Mouse (Mus musculus) CH12.LX (cell line): ENCODE results near the gene Macrod2. TPM values are rescaled to one million over a fixed set of nuclear protein-coding genes. Genes with fewer than 3 reads are reported as not detected.

Source experiments
- DNase-seq: peaks from one replicate; pipeline ENCODE4 v3.0.0-alpha.2; 2013; ENCODE audit errors: extremely low read depth
- H3K27ac ChIP-seq: 2 replicates; pipeline ENCODE4 v1.5.1; 2012; ENCODE audit warnings: low read depth, mild to moderate bottlenecking, control low read depth, moderate library complexity; ENCODE audit not compliant: insufficient read depth
- H3K27me3 ChIP-seq: replicated peaks from 2 replicates; pipeline ENCODE3; 2012; ENCODE audit warnings: inconsistent platforms
- H3K36me3 ChIP-seq, 2 experiments: replicated peaks in 1 of 2; 2 replicates each; pipeline versions ENCODE3 to v1.6.1; 2012; ENCODE audit warnings: inconsistent platforms in 1 of 2, low read length in 1 of 2, mild to moderate bottlenecking in 1 of 2, mixed read lengths in 1 of 2, moderate library complexity in 1 of 2; ENCODE audit not compliant: control insufficient read depth in 1 of 2, insufficient read depth in 1 of 2
- H3K4me1 ChIP-seq, 2 experiments: 2 replicates each; pipeline ENCODE4 v1.6.1; 2012; ENCODE audit warnings: inconsistent platforms in 1 of 2, moderate library complexity in 1 of 2; ENCODE audit not compliant: insufficient read depth in 2 of 2, control insufficient read depth in 1 of 2
- H3K4me2 ChIP-seq: 2 replicates; pipeline ENCODE4 v1.6.1; 2012; ENCODE audit warnings: low read depth, mild to moderate bottlenecking, control low read depth; ENCODE audit not compliant: poor library complexity, insufficient read depth, severe bottlenecking
- H3K4me3 ChIP-seq, 3 experiments: fragments of 150-350 bp in 1 of 3; sonication (generic) in 1 of 3; replicated peaks in 1 of 3; 2 replicates each; pipeline versions ENCODE3 to v1.5.1; 2011 to 2012; ENCODE audit warnings: low read depth in 2 of 3, low read length in 2 of 3, mild to moderate bottlenecking in 2 of 3, moderate library complexity in 2 of 3, control low read depth in 1 of 3, improper control_type of control experiment in 1 of 3, inconsistent platforms in 1 of 3, mixed read lengths in 1 of 3; ENCODE audit not compliant: poor library complexity in 1 of 3
- H3K79me2 ChIP-seq: replicated peaks from 2 replicates; pipeline ENCODE4 v1.6.1; 2012; ENCODE audit warnings: mild to moderate bottlenecking, moderate library complexity; ENCODE audit not compliant: control insufficient read depth, poor library complexity, insufficient read depth, severe bottlenecking; ENCODE audit errors: extremely low read depth
- H3K9ac ChIP-seq: 2 replicates; pipeline ENCODE4 v1.6.1; 2012; ENCODE audit warnings: low read depth, mild to moderate bottlenecking, control low read depth, moderate library complexity; ENCODE audit not compliant: insufficient read depth
- H3K9me3 ChIP-seq: replicated peaks from 2 replicates; pipeline ENCODE3; 2012; ENCODE audit warnings: low read length, inconsistent platforms, mixed read lengths
- CHD1 ChIP-seq: IDR thresholded peaks from 2 replicates; pipeline ENCODE4 v1.6.1; 2012; ENCODE audit warnings: low read depth, low read length, improper control_type of control experiment, inconsistent platforms
- CHD2 ChIP-seq: IDR thresholded peaks from 2 replicates; pipeline ENCODE4 v1.6.1; 2011; ENCODE audit warnings: low read length, improper control_type of control experiment
- E2F4 ChIP-seq: IDR thresholded peaks from 2 replicates; pipeline ENCODE4 v1.6.1; 2011; ENCODE audit warnings: low read depth, low read length, improper control_type of control experiment; ENCODE audit not compliant: insufficient replicate concordance
- ETS1 ChIP-seq: conservative IDR thresholded peaks from 2 replicates; pipeline ENCODE4 v1.6.1; 2012; ENCODE audit warnings: low read depth, mild to moderate bottlenecking, inconsistent platforms, low read length, improper control_type of control experiment, moderate library complexity
- HCFC1 ChIP-seq: IDR thresholded peaks from 2 replicates; pipeline ENCODE4 v1.6.1; 2012; ENCODE audit warnings: low read depth, mild to moderate bottlenecking, inconsistent platforms, low read length, improper control_type of control experiment
- JUN ChIP-seq: IDR thresholded peaks from 2 replicates; pipeline ENCODE4 v1.6.1; 2011; ENCODE audit warnings: low read depth, mild to moderate bottlenecking, low read length, improper control_type of control experiment, moderate library complexity; ENCODE audit not compliant: insufficient read depth
- JUND ChIP-seq: conservative IDR thresholded peaks from 2 replicates; pipeline ENCODE4 v1.6.1; 2011; ENCODE audit warnings: low read depth, low read length, improper control_type of control experiment
- KAT2A ChIP-seq: IDR thresholded peaks from 2 replicates; pipeline ENCODE4 v1.6.1; 2012; ENCODE audit warnings: low read length, improper control_type of control experiment, inconsistent platforms; ENCODE audit not compliant: insufficient replicate concordance
- MEF2A ChIP-seq: IDR thresholded peaks from 2 replicates; pipeline ENCODE4 v1.6.1; 2014; ENCODE audit warnings: low read depth, mild to moderate bottlenecking, inconsistent platforms, low read length, improper control_type of control experiment, borderline replicate concordance
- NELFE ChIP-seq: IDR thresholded peaks from 2 replicates; pipeline ENCODE4 v1.6.1; 2011; ENCODE audit warnings: low read depth, low read length, improper control_type of control experiment
- NRF1 ChIP-seq: IDR thresholded peaks from 2 replicates; pipeline ENCODE4 v1.6.1; 2014; ENCODE audit warnings: low read depth, mild to moderate bottlenecking, inconsistent platforms, low read length, improper control_type of control experiment, moderate library complexity
- PAX5 ChIP-seq: IDR thresholded peaks from 2 replicates; pipeline ENCODE4 v1.6.1; 2012; ENCODE audit warnings: low read length, inconsistent platforms, mixed read lengths
- POLR2A ChIP-seq: IDR thresholded peaks from 2 replicates; pipeline ENCODE4 v1.6.1; 2011; ENCODE audit warnings: low read depth, mild to moderate bottlenecking, improper control_type of control experiment, low read length
- POLR2AphosphoS2 ChIP-seq: IDR thresholded peaks from 2 replicates; pipeline ENCODE4 v1.6.1; 2011; ENCODE audit warnings: low read depth, low read length, improper control_type of control experiment
- RAD21 ChIP-seq: IDR thresholded peaks from 2 replicates; pipeline ENCODE4 v1.6.1; 2011; ENCODE audit warnings: low read depth, mild to moderate bottlenecking, low read length, improper control_type of control experiment, moderate library complexity
- RCOR1 ChIP-seq: conservative IDR thresholded peaks from 2 replicates; pipeline ENCODE4 v1.6.1; 2012; ENCODE audit warnings: low read depth, mild to moderate bottlenecking, inconsistent platforms, low read length, improper control_type of control experiment
- SIN3A ChIP-seq: IDR thresholded peaks from 2 replicates; pipeline ENCODE4 v1.6.1; 2012; ENCODE audit warnings: low read length, improper control_type of control experiment, inconsistent platforms
- SMC3 ChIP-seq: IDR thresholded peaks from 2 replicates; pipeline ENCODE4 v1.6.1; 2011; ENCODE audit warnings: low read depth, low read length, improper control_type of control experiment
- TCF12 ChIP-seq: IDR thresholded peaks from 2 replicates; pipeline ENCODE4 v1.6.1; 2014; ENCODE audit warnings: low read depth, mild to moderate bottlenecking, inconsistent platforms, low read length, improper control_type of control experiment
- UBTF ChIP-seq: IDR thresholded peaks from 2 replicates; pipeline ENCODE4 v1.6.1; 2012; ENCODE audit warnings: low read depth, mild to moderate bottlenecking, inconsistent platforms, low read length, improper control_type of control experiment, moderate library complexity
- USF1 ChIP-seq: IDR thresholded peaks from 2 replicates; pipeline ENCODE4 v1.6.1; 2014; ENCODE audit warnings: low read depth, mild to moderate bottlenecking, inconsistent platforms, low read length, improper control_type of control experiment
- USF2 ChIP-seq: conservative IDR thresholded peaks from 2 replicates; pipeline ENCODE4 v1.6.1; 2011; ENCODE audit warnings: low read depth, low read length, improper control_type of control experiment
- ZC3H11A ChIP-seq: IDR thresholded peaks from 2 replicates; pipeline ENCODE4 v1.6.1; 2012; ENCODE audit warnings: low read depth, mild to moderate bottlenecking, inconsistent platforms, low read length, improper control_type of control experiment
- ZNF384 ChIP-seq: IDR thresholded peaks from 2 replicates; pipeline ENCODE4 v1.6.1; 2012; ENCODE audit warnings: low read depth, low read length, improper control_type of control experiment, inconsistent platforms
- dilution Hi-C: fragments of 300-500 bp; cut with MboI; formaldehyde crosslinking; loops from 2 replicates; pipeline ENCODE4 v1.14.3; 2020; ENCODE audit warnings: low sequenced_read_pairs; ENCODE audit not compliant: extremely low pct_unique_long_range_greater_than_20kb, extremely low pct_ligation_motif_present
- in situ Hi-C: fragments of 300-500 bp; cut with MboI; formaldehyde crosslinking; loops from 3 replicates; pipeline ENCODE4 v1.14.3; 2019; ENCODE audit warnings: low sequenced_read_pairs, low pct_ligation_motif_present, low pct_unique_long_range_greater_than_20kb, mixed read lengths
- polyA plus RNA-seq: library from polyadenylated mRNA; unstranded; fragments of >175 nt; gene quantifications from 2 replicates; pipeline ENCODE4 v1.2.1, GENCODE M21; 2012; ENCODE audit warnings: low read depth; ENCODE audit not compliant: insufficient read length
- total RNA-seq, 2 experiments: library from RNA; depleted of rRNA; stranded (reverse); fragments of 300-350 nt in 1 of 2; fragments of >200 nt in 1 of 2; gene quantifications; 2 replicates each; pipeline ENCODE4 v1.2.3; 2012 to 2014

Gene Macrod2
- total and polyA plus RNA-seq, 3 experiments: not detected

DNA sequence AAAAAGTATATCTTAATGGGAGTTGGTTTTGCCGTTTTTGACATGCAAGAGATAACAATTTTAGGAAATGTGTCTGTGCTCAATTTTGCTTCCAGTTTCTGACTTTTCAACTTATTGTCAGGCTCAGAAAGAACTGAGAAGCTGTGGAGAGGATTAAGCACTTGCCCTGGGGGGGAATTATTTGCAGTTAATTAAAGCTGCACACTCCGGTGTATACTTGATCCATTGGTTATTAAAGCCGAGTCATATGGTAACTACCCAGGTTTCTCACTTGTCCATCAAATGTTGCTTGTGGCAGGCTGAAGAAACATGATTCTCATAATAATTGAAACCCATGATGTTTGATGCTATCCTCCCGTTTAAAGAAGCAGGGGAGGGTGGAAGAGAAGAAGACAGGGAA is 1899.7 kb downstream of the Macrod2 start:
- Histone ChIP-seq H3K36me3 (no peaks in the 10 kb centered on the region), H3K27ac (no peak overlapping the region), H3K4me3 (no peak overlapping the region), H3K79me2 (no peaks in the 10 kb centered on the region), H3K9ac (no peak overlapping the region), H3K4me2 (no peak overlapping the region), H3K4me1 (no peaks in the 10 kb centered on the region), H3K9me3 (peaks cover 24% of the 10 kb centered on the region), H3K27me3 (no peaks in the 10 kb centered on the region)
- TF ChIP-seq CHD1 (no peak), NRF1 (no peak), USF1 (no peak), HCFC1 (no peak), UBTF (no peak), JUN (no peak), POLR2AphosphoS2 (no peak), NELFE (no peak), TCF12 (no peak), RCOR1 (no peak)
- in situ Hi-C loops: no loop called here
- dilution Hi-C loops: no loop called here
- DNase-seq: no peak

- Histone ChIP-seq H3K9ac (no peak overlapping the region), H3K4me3 (no peak overlapping the region), H3K4me1 (no peaks in the 10 kb centered on the region), H3K27me3 (no peaks in the 10 kb centered on the region), H3K36me3 (no peaks in the 10 kb centered on the region), H3K79me2 (no peaks in the 10 kb centered on the region), H3K4me2 (no peak overlapping the region), H3K9me3 (peaks cover 22% of the 10 kb centered on the region), H3K27ac (no peak overlapping the region)
- dilution Hi-C loops: no loop called here
- TF ChIP-seq ZC3H11A (no peak), MEF2A (no peak), E2F4 (no peak), JUND (no peak), POLR2A (no peak), SIN3A (no peak), USF1 (no peak), USF2 (no peak), POLR2AphosphoS2 (no peak), PAX5 (no peak), ETS1 (no peak), NRF1 (no peak), RAD21 (no peak), CHD1 (no peak), ZNF384 (no peak), CHD2 (no peak), SMC3 (no peak), KAT2A (no peak)
- in situ Hi-C loops: no loop called here
- DNase-seq: no peak
These were observed 1908.2 kb downstream of the Macrod2 start for GRCm38 (mm10) chr2:142303098-142303911.
